Mouse (Mus musculus): ENCODE data around the gene Wdr46. TPM values are rescaled to one million over a fixed set of nuclear protein-coding genes. Genes with fewer than 3 reads are reported as not detected.

Gene Wdr46
- total and polyA plus RNA-seq, 3 experiments = 39.8 to 72.4 (median 49.7) TPM

DNA sequence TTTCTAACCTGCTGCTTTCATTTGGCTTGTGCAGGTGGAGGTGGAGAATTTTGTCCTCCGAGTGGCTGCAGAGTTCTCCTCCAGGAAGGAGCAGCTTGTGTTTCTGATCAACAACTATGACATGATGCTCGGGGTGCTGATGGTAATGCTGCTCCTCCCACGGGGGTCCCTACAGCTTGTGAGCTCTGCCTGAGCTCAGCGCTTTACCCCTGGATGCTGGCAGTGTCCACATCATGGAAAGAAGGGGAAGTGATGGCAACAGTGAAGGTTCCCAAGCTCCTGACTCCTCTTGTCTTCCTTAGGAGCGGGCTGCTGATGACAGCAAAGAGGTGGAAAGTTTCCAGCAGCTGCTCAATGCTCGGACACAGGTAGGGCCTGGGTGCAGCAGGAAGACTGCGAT lies 22.4 kb downstream of the Wdr46 start:
- Histone ChIP-seq H3K9me3 (replicated peaks; ENCODE audit: low read length) (no peaks in the 10 kb centered on the region), H3K9ac (ENCODE audit: insufficient read depth, low read depth) (no peak overlapping the region), H3K4me2 (ENCODE audit: insufficient read depth, low read depth, poor library complexity, severe bottlenecking) (no peak overlapping the region), H3K4me3 (replicated peaks in 1 of 3; ENCODE audit: low read depth in 2 of 3, low read length in 2 of 3, poor library complexity in 1 of 3) (no peak overlapping the region), H3K27me3 (replicated peaks) (no peaks in the 10 kb centered on the region), H3K36me3 (replicated peaks in 1 of 2; ENCODE audit: control insufficient read depth in 1 of 2, insufficient read depth in 1 of 2, low read length in 1 of 2) (peaks cover 63 to 74% of the 10 kb centered on the region in 2 experiments), H3K79me2 (replicated peaks; ENCODE audit: control insufficient read depth, extremely low read depth, insufficient read depth, poor library complexity, severe bottlenecking) (no peaks in the 10 kb centered on the region), H3K4me1 (ENCODE audit: control insufficient read depth in 1 of 2, insufficient read depth in 2 of 2) (peaks cover 2 to 14% of the 10 kb centered on the region in 2 experiments), H3K27ac (ENCODE audit: insufficient read depth, low read depth) (no peak overlapping the region)
- in situ Hi-C loops (cut with MboI; ENCODE audit: low pct_ligation_motif_present, low pct_unique_long_range_greater_than_20kb, low sequenced_read_pairs) = no loop called here
- dilution Hi-C loops (cut with MboI; ENCODE audit: extremely low pct_ligation_motif_present, extremely low pct_unique_long_range_greater_than_20kb, low sequenced_read_pairs) = no loop called here
- no peak for DNase-seq (ENCODE audit: extremely low read depth)
- TF ChIP-seq HCFC1 (IDR thresholded peaks at IDR 0.05; ENCODE audit: low read depth, low read length) = no peak
- no peak for TF ChIP-seq ELF1 (IDR thresholded peaks at IDR 0.05; ENCODE audit: low read depth, low read length)
- TF ChIP-seq ZMIZ1 (IDR thresholded peaks at IDR 0.05; ENCODE audit: low read depth, low read length) = no peak
- no peak for TF ChIP-seq USF2 (conservative IDR thresholded peaks at IDR 0.05; ENCODE audit: low read depth, low read length)
- TF ChIP-seq MEF2A (IDR thresholded peaks at IDR 0.05; ENCODE audit: borderline replicate concordance, low read depth, low read length) = no peak
- no peak for TF ChIP-seq CHD2 (IDR thresholded peaks at IDR 0.05; ENCODE audit: low read length)
- TF ChIP-seq PAX5 (IDR thresholded peaks at IDR 0.05; ENCODE audit: low read length) = no peak
- TF ChIP-seq POLR2AphosphoS2 (IDR thresholded peaks at IDR 0.05; ENCODE audit: low read depth, low read length) = no peak
- TF ChIP-seq RAD21 (IDR thresholded peaks at IDR 0.05; ENCODE audit: low read depth, low read length) = no peak
- no peak for TF ChIP-seq BHLHE40 (IDR thresholded peaks at IDR 0.05; ENCODE audit: low read depth, low read length)

DNA sequence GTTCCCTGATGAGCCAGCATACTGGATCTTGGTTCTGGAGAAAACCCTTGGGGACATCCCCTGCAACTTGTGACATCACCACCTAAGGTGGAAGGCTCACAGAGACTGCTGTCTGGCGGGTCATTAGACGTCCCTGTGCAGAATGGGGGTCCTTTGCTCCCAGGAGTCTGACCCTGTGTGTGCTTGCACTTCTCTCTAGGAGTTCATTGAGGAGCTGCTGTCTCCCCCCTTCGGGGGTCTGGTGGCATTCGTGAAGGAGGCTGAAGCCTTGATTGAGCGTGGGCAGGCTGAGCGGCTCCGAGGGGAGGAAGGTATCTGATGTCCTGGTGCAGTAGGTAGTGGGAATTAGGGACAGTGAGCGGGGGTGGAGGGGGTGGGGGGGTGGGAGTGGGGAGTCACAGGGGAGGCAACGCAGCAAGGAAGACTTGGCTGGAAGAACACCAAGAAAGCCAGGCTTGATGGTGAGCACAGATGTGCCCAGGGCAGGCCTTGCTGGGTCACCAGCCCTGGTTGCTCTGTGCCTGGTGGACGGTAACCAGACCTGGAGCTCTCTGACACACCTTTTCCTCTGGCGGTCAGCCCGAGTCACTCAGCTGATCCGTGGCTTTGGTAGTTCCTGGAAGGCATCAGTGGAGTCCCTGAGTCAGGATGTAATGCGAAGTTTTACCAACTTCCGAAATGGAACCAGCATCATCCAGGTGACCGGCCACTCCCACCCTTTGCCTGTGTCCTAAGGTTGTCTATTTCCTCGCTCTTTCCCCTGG lies 24.8 kb downstream of the Wdr46 start:
- Histone ChIP-seq H3K4me2 (ENCODE audit: insufficient read depth, low read depth, poor library complexity, severe bottlenecking) (no peak overlapping the region), H3K27me3 (replicated peaks) (no peaks in the 10 kb centered on the region), H3K9ac (ENCODE audit: insufficient read depth, low read depth) (no peak overlapping the region), H3K9me3 (replicated peaks; ENCODE audit: low read length) (peaks cover 4% of the 10 kb centered on the region), H3K27ac (ENCODE audit: insufficient read depth, low read depth) (no peak overlapping the region), H3K79me2 (replicated peaks; ENCODE audit: control insufficient read depth, extremely low read depth, insufficient read depth, poor library complexity, severe bottlenecking) (no peaks in the 10 kb centered on the region), H3K36me3 (replicated peaks in 1 of 2; ENCODE audit: control insufficient read depth in 1 of 2, insufficient read depth in 1 of 2, low read length in 1 of 2) (peaks cover 46 to 51% of the 10 kb centered on the region in 2 experiments), H3K4me1 (ENCODE audit: control insufficient read depth in 1 of 2, insufficient read depth in 2 of 2) (peaks cover 0 to 3% of the 10 kb centered on the region in 2 experiments; a peak in 1 of 4 replicates), H3K4me3 (replicated peaks in 1 of 3; ENCODE audit: low read depth in 2 of 3, low read length in 2 of 3, poor library complexity in 1 of 3) (no peak overlapping the region)
- no peak for DNase-seq (ENCODE audit: extremely low read depth)
- in situ Hi-C loops (cut with MboI; ENCODE audit: low pct_ligation_motif_present, low pct_unique_long_range_greater_than_20kb, low sequenced_read_pairs) (loop anchor here (5.0 kb wide), 1 partner anchor 1337 kb away; no protein-coding TSS in a partner anchor), dilution Hi-C loops (cut with MboI; ENCODE audit: extremely low pct_ligation_motif_present, extremely low pct_unique_long_range_greater_than_20kb, low sequenced_read_pairs) (no loop called here)
- TF ChIP-seq ZNF384 (IDR thresholded peaks at IDR 0.05; ENCODE audit: low read depth, low read length) (no peak), CTCF (conservative IDR thresholded peaks at IDR 0.05 in 1 of 2, IDR thresholded peaks at IDR 0.05 in 1 of 2; ENCODE audit: low read depth in 2 of 2, low read length in 2 of 2) (no peak), E2F4 (IDR thresholded peaks at IDR 0.05; ENCODE audit: insufficient replicate concordance, low read depth, low read length) (no peak), IRF4 (IDR thresholded peaks at IDR 0.05; ENCODE audit: low read depth, low read length) (no peak), JUND (conservative IDR thresholded peaks at IDR 0.05; ENCODE audit: low read depth, low read length) (no peak), POLR2AphosphoS2 (IDR thresholded peaks at IDR 0.05; ENCODE audit: low read depth, low read length) (no peak)
